Mouse (Mus musculus) monocyte, adult 59 days (primary cell): Measurements from ENCODE around the gene Eepd1. TPM values are rescaled to one million over a fixed set of nuclear protein-coding genes. Genes with fewer than 3 reads are reported as not detected.

Experiments used
- total RNA-seq, 2 experiments: library from RNA; stranded (reverse); gene quantifications; one replicate each; pipeline ENCODE4 v1.2.4; 2023

Eepd1 gene
- total RNA-seq = 10 to 100 TPM; 45.5 to 54.3 TPM

DNA sequence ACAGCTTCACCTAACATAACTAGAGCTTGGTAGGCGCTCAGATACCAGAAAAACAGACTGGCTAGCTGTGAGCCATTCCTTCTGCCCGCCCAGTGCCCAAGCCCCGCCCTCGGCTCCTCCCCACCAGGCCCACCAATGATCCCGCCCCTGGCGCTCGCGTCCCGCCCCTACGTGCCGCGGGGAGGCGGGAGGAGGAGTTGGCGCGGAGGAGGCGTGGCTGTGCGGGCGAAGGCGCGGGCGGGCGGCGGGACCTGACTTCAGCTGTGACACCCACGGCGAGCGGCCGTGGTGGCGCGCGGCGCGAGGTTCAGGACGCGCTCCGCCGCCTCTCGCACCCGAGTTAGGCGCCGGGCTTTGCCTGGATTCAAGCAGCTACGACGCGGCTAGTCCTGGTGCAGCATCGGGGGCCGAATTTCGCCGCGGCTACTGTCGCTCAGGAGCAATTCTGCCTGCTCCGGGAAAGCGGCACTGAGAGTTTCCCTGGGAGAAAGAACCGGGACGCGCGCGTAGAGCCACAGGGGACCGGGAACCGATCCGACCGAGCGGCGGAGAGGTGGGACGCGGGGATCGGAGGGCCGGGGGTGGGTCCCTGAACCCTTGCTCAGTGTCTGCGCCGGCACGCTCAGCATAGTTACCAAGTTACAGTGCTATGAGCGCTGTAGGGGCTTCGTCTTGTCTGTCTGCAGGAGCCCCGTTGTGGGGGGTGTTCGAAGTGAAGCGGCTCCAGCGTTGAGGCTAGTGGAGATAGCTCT, at the start of gene Eepd1:
Gene Eepd1, plus strand, starts transcription at position 204 of the 752 bp plus-strand sequence.

Other genes with a start within 250 kb of the Eepd1 start
- gene Sept7, start 229.1 kb upstream of the Eepd1 start, total RNA-seq = 100 to 1,000 TPM; 103 to 115 TPM